Mouse (Mus musculus): ENCODE results near the gene Ermard.
"Not testable (repeated sequence)": the region's sequence is repeated elsewhere in the genome, so short reads cannot be mapped to it uniquely, and the experiment has no call there.

DNA sequence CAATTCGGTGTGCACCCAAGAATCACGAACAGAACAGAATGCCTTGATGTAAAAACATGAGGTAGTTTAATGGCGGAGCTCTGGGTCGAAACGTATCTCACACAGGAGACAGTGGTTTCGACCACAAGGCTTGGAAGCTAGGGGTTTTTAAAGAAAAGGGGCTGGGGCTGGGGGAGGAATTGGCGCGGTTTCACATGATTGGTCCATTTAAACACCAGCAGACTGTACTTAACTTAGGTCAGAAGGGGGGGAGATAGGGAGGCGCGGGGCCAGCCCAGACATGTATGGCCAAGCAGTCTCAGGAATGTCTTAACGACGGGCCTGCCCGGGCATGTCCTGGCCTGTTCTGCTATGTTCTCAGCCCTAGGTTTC lies 12.8 kb downstream of the Ermard start:
- not testable (repeated sequence) for TF ChIP-seq MYOG (IDR thresholded peaks at IDR 0.05; ENCODE audit: control insufficient read depth in 1 of 3, insufficient read depth in 1 of 3, insufficient read length in 2 of 3, low read depth in 2 of 3); POLR2A (IDR thresholded peaks at IDR 0.05; ENCODE audit: insufficient read length, low read depth)

Data from myocyte (in vitro differentiated cells).